Mouse (Mus musculus) spleen, adult 2 months (tissue): ENCODE measurements at regions not wholly inside any gene's neighbourhood (a gene's known extent, or its start where the extent isn't known, plus 50 kb on each side); places are given as distances from the start of the nearest gene placed in this dataset.

Source experiments
- DNase-seq, 2 experiments: peaks; one replicate each; pipeline versions ENCODE4 v3.0.0 to v3.0.0-alpha.2; 2012 to 2021; ENCODE audit warnings: low spot score in 2 of 2, low read depth in 1 of 2
- H3K27ac ChIP-seq: fragments of 200-500 bp; 2 replicates; pipeline ENCODE4 v1.5.1; 2012; ENCODE audit warnings: low read length, inconsistent platforms; ENCODE audit not compliant: insufficient read depth
- H3K27me3 ChIP-seq: fragments of 200-500 bp; 2 replicates; pipeline ENCODE4 v1.6.1; 2012; ENCODE audit warnings: mild to moderate bottlenecking, moderate library complexity, low read length, inconsistent platforms; ENCODE audit not compliant: control insufficient read depth, insufficient read depth
- H3K36me3 ChIP-seq: fragments of 200-500 bp; 2 replicates; pipeline ENCODE4 v1.6.1; 2012; ENCODE audit warnings: mild to moderate bottlenecking, low read length, inconsistent platforms; ENCODE audit not compliant: control insufficient read depth, insufficient read depth
- H3K4me1 ChIP-seq: fragments of 200-500 bp; 2 replicates; pipeline ENCODE4 v1.6.1; 2011; ENCODE audit warnings: inconsistent platforms; ENCODE audit not compliant: control insufficient read depth, insufficient read depth, insufficient read length
- H3K4me3 ChIP-seq: fragments of 200-500 bp; 2 replicates; pipeline ENCODE4 v1.5.1; 2011; ENCODE audit warnings: mild to moderate bottlenecking, inconsistent platforms; ENCODE audit not compliant: insufficient read depth, insufficient read length; ENCODE audit errors: extremely low read depth
- CTCF ChIP-seq: fragments of 200-500 bp; IDR thresholded peaks from 2 replicates; pipeline ENCODE4 v1.5.1; 2011; ENCODE audit warnings: mild to moderate bottlenecking, inconsistent platforms; ENCODE audit not compliant: insufficient read depth, insufficient read length, insufficient replicate concordance; ENCODE audit errors: extremely low read depth
- POLR2A ChIP-seq: fragments of 200-500 bp; IDR thresholded peaks from 2 replicates; pipeline ENCODE4 v1.6.1; 2011; ENCODE audit warnings: low read depth, low read length, inconsistent platforms
- WGBS: fragments of 180-500 bp; shearing (Covaris S2); methylation state at CpG from one replicate; pipeline ENCODE4 v1.1.7; 2018; 5-methylcytosine and 5-hydroxymethylcytosine counted together

GRCm38 (mm10) chr12:25394326-25394725 lies 297.4 kb upstream of the Id2 start:
- no peaks in the 10 kb centered on the region for H3K36me3 ChIP-seq
- no peak for DNase-seq
- 50% methylated on average over 3 of the region's 3 CpGs for WGBS
- H3K4me3 ChIP-seq, result no peak overlapping the region
- peaks cover 2% of the 10 kb centered on the region; the same call in 1 of the 2 replicates for H3K4me1 ChIP-seq
- TF ChIP-seq CTCF (no peak), POLR2A (no peak)
- no peak overlapping the region for H3K27ac ChIP-seq
- no peaks in the 10 kb centered on the region for H3K27me3 ChIP-seq

- no peak overlapping the region for H3K4me3 ChIP-seq
- WGBS, result 86% methylated on average over 4 of the region's 4 CpGs
- no peaks in the 10 kb centered on the region for H3K4me1 ChIP-seq
- no peak for DNase-seq
- no peaks in the 10 kb centered on the region for H3K36me3 ChIP-seq
- H3K27me3 ChIP-seq, result no peaks in the 10 kb centered on the region
- TF ChIP-seq POLR2A (no peak), CTCF (no peak)
- H3K27ac ChIP-seq, result no peak overlapping the region
Measured at GRCm38 (mm10) chr12:25393501-25393900, 296.6 kb upstream of the Id2 start.

GRCm38 (mm10) chr12:25389202-25389601 lies 292.3 kb upstream of the Id2 start:
- no peaks in the 10 kb centered on the region for H3K4me1 ChIP-seq
- no peak for TF ChIP-seq CTCF
- TF ChIP-seq POLR2A, result no peak
- H3K4me3 ChIP-seq, result no peak overlapping the region
- 17% methylated on average over 5 of the region's 5 CpGs for WGBS
- no peaks in the 10 kb centered on the region for H3K27me3 ChIP-seq
- H3K27ac ChIP-seq, result no peak overlapping the region
- DNase-seq, result no peak
- no peaks in the 10 kb centered on the region for H3K36me3 ChIP-seq

- no peaks in the 10 kb centered on the region for H3K27me3 ChIP-seq
- no peak for DNase-seq
- H3K4me3 ChIP-seq, result no peak overlapping the region
- WGBS, result 80% methylated on average over 5 of the region's 5 CpGs
- no peak for TF ChIP-seq CTCF
- TF ChIP-seq POLR2A, result no peak
- H3K4me1 ChIP-seq, result no peaks in the 10 kb centered on the region
- no peaks in the 10 kb centered on the region for H3K36me3 ChIP-seq
- no peak overlapping the region for H3K27ac ChIP-seq
Measured at GRCm38 (mm10) chr12:25387791-25388280, 290.9 kb upstream of the Id2 start.

GRCm38 (mm10) chr12:25382961-25383360 lies 286.0 kb upstream of the Id2 start:
- TF ChIP-seq CTCF, result no peak
- TF ChIP-seq POLR2A, result no peak
- no peak overlapping the region for H3K4me3 ChIP-seq
- WGBS, result 86% methylated on average over 6 of the region's 6 CpGs
- DNase-seq, result no peak
- no peak overlapping the region for H3K27ac ChIP-seq
- no peaks in the 10 kb centered on the region for H3K4me1 ChIP-seq
- no peaks in the 10 kb centered on the region for H3K27me3 ChIP-seq
- H3K36me3 ChIP-seq, result no peaks in the 10 kb centered on the region

- Histone ChIP-seq H3K4me3 (no peak overlapping the region), H3K27ac (no peak overlapping the region), H3K4me1 (no peaks in the 10 kb centered on the region), H3K36me3 (no peaks in the 10 kb centered on the region), H3K27me3 (no peaks in the 10 kb centered on the region)
- no peak for DNase-seq
- no peak for TF ChIP-seq POLR2A
- TF ChIP-seq CTCF, result no peak
- 80% methylated on average over 2 of the region's 2 CpGs for WGBS
Measured at GRCm38 (mm10) chr12:25382475-25382874, 285.5 kb upstream of the Id2 start.

- no peak for DNase-seq
- no peak overlapping the region for H3K4me3 ChIP-seq
- 52% methylated on average over 4 of the region's 4 CpGs for WGBS
- H3K27me3 ChIP-seq, result no peaks in the 10 kb centered on the region
- H3K27ac ChIP-seq, result no peak overlapping the region
- H3K4me1 ChIP-seq, result no peaks in the 10 kb centered on the region
- no peak for TF ChIP-seq POLR2A
- TF ChIP-seq CTCF, result no peak
- no peaks in the 10 kb centered on the region for H3K36me3 ChIP-seq
Measured at GRCm38 (mm10) chr12:25381619-25382018, 284.7 kb upstream of the Id2 start.

GRCm38 (mm10) chr12:25379996-25380395 lies 283.1 kb upstream of the Id2 start:
- DNase-seq, result no peak
- H3K27ac ChIP-seq, result no peak overlapping the region
- no peaks in the 10 kb centered on the region for H3K27me3 ChIP-seq
- H3K4me3 ChIP-seq, result no peak overlapping the region
- 93% methylated on average over 3 of the region's 3 CpGs for WGBS
- TF ChIP-seq CTCF (no peak), POLR2A (no peak)
- no peaks in the 10 kb centered on the region for H3K4me1 ChIP-seq
- H3K36me3 ChIP-seq, result no peaks in the 10 kb centered on the region
